Mouse (Mus musculus): ENCODE results near the gene Rps8.

- TF ChIP-seq MYOG (IDR thresholded peaks at IDR 0.05; ENCODE audit: control insufficient read depth in 1 of 3, insufficient read depth in 1 of 3, insufficient read length in 2 of 3, low read depth in 2 of 3): no peak
- no peak for TF ChIP-seq POLR2A (IDR thresholded peaks at IDR 0.05; ENCODE audit: insufficient read length, low read depth)
- no peak for TF ChIP-seq POLR2AphosphoS2 (IDR thresholded peaks at IDR 0.05; ENCODE audit: insufficient read length, low read depth)
- TF ChIP-seq MAX (IDR thresholded peaks at IDR 0.05; ENCODE audit: low read depth): no peak
- TF ChIP-seq MYOD1 (IDR thresholded peaks at IDR 0.05; ENCODE audit: control insufficient read depth in 1 of 3, insufficient read length in 2 of 3, low read depth in 2 of 3): no peak
- TF ChIP-seq E2F4 (IDR thresholded peaks at IDR 0.05; ENCODE audit: insufficient read depth): no peak
- TF ChIP-seq TCF12 (IDR thresholded peaks at IDR 0.05; ENCODE audit: insufficient read depth, poor library complexity, severe bottlenecking): no peak
- TF ChIP-seq REST (IDR thresholded peaks at IDR 0.05; ENCODE audit: insufficient read depth, insufficient read length): no peak
- TF ChIP-seq SRF (IDR thresholded peaks at IDR 0.05; ENCODE audit: control insufficient read depth, insufficient read length, low read depth): no peak
- TF ChIP-seq USF1 (IDR thresholded peaks at IDR 0.05; ENCODE audit: low read depth): no peak
These were observed 36.4 kb downstream of the Rps8 start for GRCm38 (mm10) chr4:117119636-117120035.
